Mouse (Mus musculus): ENCODE measurements around the gene 9530077C05Rik. TPM values are rescaled to one million over a fixed set of nuclear protein-coding genes. Genes with fewer than 3 reads are reported as not detected.
"Not testable (repeated sequence)": the region's sequence is repeated elsewhere in the genome, so short reads cannot be mapped to it uniquely, and the experiment has no call there.

Gene 9530077C05Rik
- polyA plus RNA-seq, 1 experiment from 2014 or later: 19.7 TPM

- H3K27ac ChIP-seq (ENCODE audit: low read length); H3K36me3 ChIP-seq (ENCODE audit: control insufficient read depth, insufficient read depth, low read length); H3K9ac ChIP-seq (ENCODE audit: low read depth, low read length); ATAC-seq; H3K4me2 ChIP-seq (ENCODE audit: low read length); H3K9me3 ChIP-seq (replicated peaks; ENCODE audit: control insufficient read depth, low read length, poor library complexity, severe bottlenecking); H3K4me1 ChIP-seq (ENCODE audit: control insufficient read depth, insufficient read depth, low read length); H3K4me3 ChIP-seq (ENCODE audit: low read depth, low read length); H3K27me3 ChIP-seq (ENCODE audit: control insufficient read depth, insufficient read depth, low read depth, low read length): not testable (repeated sequence)
- 71% methylated on average over 3 of the region's 4 CpGs for WGBS
Observed at GRCm38 (mm10) chr9:22407633-22408032, 3.7 kb upstream of the 9530077C05Rik start.

GRCm38 (mm10) chr9:22408344-22408743 is 3.0 kb upstream of the 9530077C05Rik start:
- not testable (repeated sequence) for H3K27ac ChIP-seq (ENCODE audit: low read length); ATAC-seq; H3K9ac ChIP-seq (ENCODE audit: low read depth, low read length); H3K4me1 ChIP-seq (ENCODE audit: control insufficient read depth, insufficient read depth, low read length); H3K27me3 ChIP-seq (ENCODE audit: control insufficient read depth, insufficient read depth, low read depth, low read length); H3K36me3 ChIP-seq (ENCODE audit: control insufficient read depth, insufficient read depth, low read length); H3K4me3 ChIP-seq (ENCODE audit: low read depth, low read length); H3K9me3 ChIP-seq (replicated peaks; ENCODE audit: control insufficient read depth, low read length, poor library complexity, severe bottlenecking); H3K4me2 ChIP-seq (ENCODE audit: low read length)
- WGBS: 25% methylated on average over 4 of the region's 4 CpGs

GRCm38 (mm10) chr9:22409501-22409900 is 1.8 kb upstream of the 9530077C05Rik start:
- WGBS: 79% methylated on average over 7 of the region's 7 CpGs
- H3K4me3 ChIP-seq (ENCODE audit: low read depth, low read length): no peak overlapping the region

GRCm38 (mm10) chr9:22416187-22416586 is 4.9 kb downstream of the 9530077C05Rik start:
- H3K9me3 ChIP-seq (replicated peaks; ENCODE audit: control insufficient read depth, low read length, poor library complexity, severe bottlenecking): no peaks in the 10 kb centered on the region
- H3K36me3 ChIP-seq (ENCODE audit: control insufficient read depth, insufficient read depth, low read length): no peaks in the 10 kb centered on the region
- no peaks in the 10 kb centered on the region for H3K27me3 ChIP-seq (ENCODE audit: control insufficient read depth, insufficient read depth, low read depth, low read length)
- no peak for ATAC-seq
- 75% methylated on average over 3 of the region's 3 CpGs for WGBS
- H3K27ac ChIP-seq (ENCODE audit: low read length): no peak overlapping the region
- H3K4me2 ChIP-seq (ENCODE audit: low read length): no peak overlapping the region
- H3K9ac ChIP-seq (ENCODE audit: low read depth, low read length): no peak overlapping the region
- no peak overlapping the region for H3K4me3 ChIP-seq (ENCODE audit: low read depth, low read length)
- H3K4me1 ChIP-seq (ENCODE audit: control insufficient read depth, insufficient read depth, low read length): peaks cover 7% of the 10 kb centered on the region

More at GRCm38 (mm10) chr9:22409501-22409900, 1.8 kb upstream of the 9530077C05Rik start:
- ATAC-seq: no peak
- Histone ChIP-seq H3K4me2 (ENCODE audit: low read length) (no peak overlapping the region), H3K4me1 (ENCODE audit: control insufficient read depth, insufficient read depth, low read length) (peaks cover 9% of the 10 kb centered on the region), H3K27ac (ENCODE audit: low read length) (no peak overlapping the region), H3K27me3 (ENCODE audit: control insufficient read depth, insufficient read depth, low read depth, low read length) (no peaks in the 10 kb centered on the region), H3K9ac (ENCODE audit: low read depth, low read length) (no peak overlapping the region), H3K9me3 (replicated peaks; ENCODE audit: control insufficient read depth, low read length, poor library complexity, severe bottlenecking) (no peaks in the 10 kb centered on the region), H3K36me3 (ENCODE audit: control insufficient read depth, insufficient read depth, low read length) (no peaks in the 10 kb centered on the region)

GRCm38 (mm10) chr9:22417547-22417946 is 6.2 kb downstream of the 9530077C05Rik start:
- no peak overlapping the region for H3K9ac ChIP-seq (ENCODE audit: low read depth, low read length)
- H3K4me3 ChIP-seq (ENCODE audit: low read depth, low read length): no peak overlapping the region
- ATAC-seq: no peak
- no peaks in the 10 kb centered on the region for H3K9me3 ChIP-seq (replicated peaks; ENCODE audit: control insufficient read depth, low read length, poor library complexity, severe bottlenecking)
- peaks cover 2% of the 10 kb centered on the region; the same call in 1 of the 2 replicates for H3K4me1 ChIP-seq (ENCODE audit: control insufficient read depth, insufficient read depth, low read length)
- no peak overlapping the region for H3K27ac ChIP-seq (ENCODE audit: low read length)
- 60% methylated on average over 6 of the region's 6 CpGs for WGBS
- no peaks in the 10 kb centered on the region for H3K36me3 ChIP-seq (ENCODE audit: control insufficient read depth, insufficient read depth, low read length)
- no peaks in the 10 kb centered on the region for H3K27me3 ChIP-seq (ENCODE audit: control insufficient read depth, insufficient read depth, low read depth, low read length)
- H3K4me2 ChIP-seq (ENCODE audit: low read length): no peak overlapping the region

GRCm38 (mm10) chr9:22419877-22420276 is 8.6 kb downstream of the 9530077C05Rik start:
- H3K27ac ChIP-seq (ENCODE audit: low read length): no peak overlapping the region
- H3K27me3 ChIP-seq (ENCODE audit: control insufficient read depth, insufficient read depth, low read depth, low read length): no peaks in the 10 kb centered on the region
- WGBS: 73% methylated on average over 3 of the region's 3 CpGs
- no peak overlapping the region for H3K4me3 ChIP-seq (ENCODE audit: low read depth, low read length)
- no peaks in the 10 kb centered on the region for H3K4me1 ChIP-seq (ENCODE audit: control insufficient read depth, insufficient read depth, low read length)
- ATAC-seq: no peak
- H3K9ac ChIP-seq (ENCODE audit: low read depth, low read length): no peak overlapping the region
- H3K36me3 ChIP-seq (ENCODE audit: control insufficient read depth, insufficient read depth, low read length): 0 out of 2 replicates have a peak, but pooled peaks cover 3% of the 10 kb centered on the region
- no peaks in the 10 kb centered on the region for H3K9me3 ChIP-seq (replicated peaks; ENCODE audit: control insufficient read depth, low read length, poor library complexity, severe bottlenecking)
- no peak overlapping the region for H3K4me2 ChIP-seq (ENCODE audit: low read length)

- 27% methylated on average over 7 of the region's 7 CpGs for WGBS
- ATAC-seq: no peak
- Histone ChIP-seq H3K4me2 (ENCODE audit: low read length) (no peak overlapping the region), H3K36me3 (ENCODE audit: control insufficient read depth, insufficient read depth, low read length) (0 out of 2 replicates have a peak, but pooled peaks cover 3% of the 10 kb centered on the region), H3K9ac (ENCODE audit: low read depth, low read length) (no peak overlapping the region), H3K27ac (ENCODE audit: low read length) (no peak overlapping the region), H3K4me3 (ENCODE audit: low read depth, low read length) (no peak overlapping the region), H3K27me3 (ENCODE audit: control insufficient read depth, insufficient read depth, low read depth, low read length) (no peaks in the 10 kb centered on the region), H3K9me3 (replicated peaks; ENCODE audit: control insufficient read depth, low read length, poor library complexity, severe bottlenecking) (no peaks in the 10 kb centered on the region), H3K4me1 (ENCODE audit: control insufficient read depth, insufficient read depth, low read length) (no peaks in the 10 kb centered on the region)
Observed at GRCm38 (mm10) chr9:22420491-22420890, 9.2 kb downstream of the 9530077C05Rik start.

- Histone ChIP-seq H3K4me2 (ENCODE audit: low read length) (no peak overlapping the region), H3K27me3 (ENCODE audit: control insufficient read depth, insufficient read depth, low read depth, low read length) (no peaks in the 10 kb centered on the region), H3K27ac (ENCODE audit: low read length) (no peak overlapping the region), H3K9ac (ENCODE audit: low read depth, low read length) (no peak overlapping the region), H3K36me3 (ENCODE audit: control insufficient read depth, insufficient read depth, low read length) (0 out of 2 replicates have a peak, but pooled peaks cover 3% of the 10 kb centered on the region), H3K4me1 (ENCODE audit: control insufficient read depth, insufficient read depth, low read length) (no peaks in the 10 kb centered on the region), H3K4me3 (ENCODE audit: low read depth, low read length) (no peak overlapping the region), H3K9me3 (replicated peaks; ENCODE audit: control insufficient read depth, low read length, poor library complexity, severe bottlenecking) (no peaks in the 10 kb centered on the region)
- no peak for ATAC-seq
- WGBS: 58% methylated on average over 1 of the region's 1 CpGs
Observed at GRCm38 (mm10) chr9:22422559-22422958, 11.2 kb downstream of the 9530077C05Rik start.

- no peak overlapping the region for H3K4me3 ChIP-seq (ENCODE audit: low read depth, low read length)
Observed at GRCm38 (mm10) chr9:22423507-22423906, 12.2 kb downstream of the 9530077C05Rik start.

More at GRCm38 (mm10) chr9:22423507-22423906, 12.2 kb downstream of the 9530077C05Rik start:
- Histone ChIP-seq H3K27ac (ENCODE audit: low read length) (no peak overlapping the region), H3K4me2 (ENCODE audit: low read length) (no peak overlapping the region), H3K27me3 (ENCODE audit: control insufficient read depth, insufficient read depth, low read depth, low read length) (no peaks in the 10 kb centered on the region), H3K9me3 (replicated peaks; ENCODE audit: control insufficient read depth, low read length, poor library complexity, severe bottlenecking) (no peaks in the 10 kb centered on the region), H3K4me1 (ENCODE audit: control insufficient read depth, insufficient read depth, low read length) (no peaks in the 10 kb centered on the region), H3K9ac (ENCODE audit: low read depth, low read length) (no peak overlapping the region), H3K36me3 (ENCODE audit: control insufficient read depth, insufficient read depth, low read length) (0 out of 2 replicates have a peak, but pooled peaks cover 3% of the 10 kb centered on the region)
- 86% methylated on average over 1 of the region's 1 CpGs for WGBS
- no peak for ATAC-seq

Data from midbrain, embryonic 16.5 days (tissue).